16 mouse cellular contexts compared by ENCODE assay signal in the genomic region with DNA sequence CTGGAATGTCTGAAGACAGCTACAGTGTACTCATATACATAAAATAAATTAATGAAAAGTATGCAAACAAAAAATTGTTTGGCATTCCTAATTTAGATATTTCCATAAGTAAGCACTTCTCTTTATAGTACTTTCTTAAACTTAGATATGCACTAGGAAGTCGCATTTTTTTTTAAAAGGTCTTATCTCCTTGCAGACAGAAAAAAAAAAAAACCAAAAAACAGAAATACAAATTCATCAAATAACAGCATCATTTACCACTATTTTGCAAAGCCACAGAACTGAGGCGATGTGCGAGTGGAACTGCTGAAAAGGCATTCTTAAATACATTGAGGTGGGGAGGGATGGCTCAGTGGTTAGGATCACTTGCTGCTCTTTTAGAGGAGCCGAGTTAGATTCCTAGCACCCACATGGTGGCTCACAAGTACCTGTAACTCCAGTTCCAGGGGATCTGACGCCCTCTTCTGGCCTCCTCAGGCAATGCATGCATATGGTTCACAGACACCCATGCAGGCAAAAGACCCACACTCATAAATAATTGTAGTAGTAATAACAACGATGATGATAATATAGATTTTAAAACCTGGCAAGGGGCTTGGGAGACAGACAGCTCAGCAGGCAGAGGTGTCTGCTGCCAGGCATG. TPM values are rescaled to one million over a fixed set of nuclear protein-coding genes. Genes with fewer than 3 reads are reported as not detected.
A peak's percentile ranks its signal among the peaks of the same experiment; 100 is the strongest.
DNase-seq lines count a peak whose midpoint lies in the region; ATAC-seq and TF ChIP-seq lines count a peak whose summit lies in the region.
"Had no signal": no experiment of that assay in that cellular context is flagged by ENCODE, and none has a peak within 500 bp of the region (broad histone marks: within the 10 kb centered on the region; RNA-seq: fewer than 3 reads in every experiment).

No protein-coding gene starts in this region.

- H3K9ac ChIP-seq in lung, postnatal 0 days (replicated peaks; ENCODE audit: low read depth), result no peak overlapping the region
- H3K9ac ChIP-seq: forebrain, postnatal 0 days; kidney, embryonic 15.5 days; midbrain, embryonic 15.5 days had no signal

- 82% methylated on average over 6 of the region's 6 CpGs for WGBS in lung, postnatal 0 days

- peak; percentile 54 for DNase-seq in heart, adult 11 months
- no peak for DNase-seq in heart, adult 18-20 months
- no peak for DNase-seq in lung, postnatal 0 days (ENCODE audit: low spot score)
- no peak for DNase-seq in lung, postnatal 4 days
- DNase-seq in R1 (ENCODE audit: low read depth, low spot score), result peak; percentile 62
- no peak for DNase-seq in cerebellum, adult 8-10 months
- no peak for DNase-seq in left cerebral cortex, adult 2 months (ENCODE audit: extremely low spot score in 1 of 2, low spot score in 2 of 2)
- DNase-seq: adrenal gland, postnatal 25 days; cerebellum, adult 9-11 months; forebrain, postnatal 0 days; lung, adult 2 months; spleen, adult 18-20 months had no signal

- no peak for TF ChIP-seq EP300 in lung, postnatal 0 days (IDR thresholded peaks at IDR 0.05)

- no peaks in the 10 kb centered on the region for H3K9me3 ChIP-seq in lung, postnatal 0 days (ENCODE audit: low read length)
- H3K9me3 ChIP-seq: kidney, embryonic 15.5 days; limb, embryonic 10.5 days; midbrain, embryonic 15.5 days had no signal

- H3K4me3 ChIP-seq in lung, postnatal 0 days (ENCODE audit: low read depth, low read length), result no peak overlapping the region
- no peak overlapping the region for H3K4me3 ChIP-seq in left cerebral cortex, adult 2 months
- H3K4me3 ChIP-seq: kidney, embryonic 15.5 days; limb, embryonic 10.5 days; midbrain, embryonic 15.5 days had no signal

- H3K27ac ChIP-seq in lung, postnatal 0 days (ENCODE audit: low read length), result no peak overlapping the region
- no peak overlapping the region for H3K27ac ChIP-seq in left cerebral cortex, adult 2 months
- H3K27ac ChIP-seq: kidney, embryonic 15.5 days; limb, embryonic 10.5 days; midbrain, embryonic 15.5 days had no signal

- no peaks in the 10 kb centered on the region for H3K4me1 ChIP-seq in lung, postnatal 0 days (ENCODE audit: insufficient read depth, low read depth, low read length)
- H3K4me1 ChIP-seq: midbrain, embryonic 15.5 days had no signal

- no peak overlapping the region for H3K4me2 ChIP-seq in lung, postnatal 0 days (replicated peaks; ENCODE audit: low read depth, low read length)
- H3K4me2 ChIP-seq: kidney, embryonic 15.5 days; midbrain, embryonic 15.5 days had no signal

- H3K36me3 ChIP-seq in lung, postnatal 0 days (ENCODE audit: insufficient read depth, low read length), result no peaks in the 10 kb centered on the region
- H3K36me3 ChIP-seq: kidney, embryonic 15.5 days had no signal

- no peaks in the 10 kb centered on the region for H3K27me3 ChIP-seq in lung, postnatal 0 days (replicated peaks; ENCODE audit: insufficient read depth, low read length)
- H3K27me3 ChIP-seq: kidney, embryonic 15.5 days; midbrain, embryonic 15.5 days had no signal

- TF ChIP-seq CTCF in lung, postnatal 0 days (IDR thresholded peaks at IDR 0.05), result 0 out of 2 replicates have a peak, but pooled peaks have one; percentile 16
- TF ChIP-seq CTCF in left cerebral cortex, adult 2 months (IDR thresholded peaks at IDR 0.05), result no peak; the same call in none of the 2 replicates

- intact Hi-C loops in left cerebral cortex, adult 2 months (cut with DNase I), result no loop called here

- no peak for ATAC-seq in lung, postnatal 0 days
- ATAC-seq: activated CD4-positive, CD25-positive, alpha-beta regulatory T cell, adult 4 months; forebrain, postnatal 0 days; midbrain, embryonic 15.5 days had no signal

RNA-seq across cellular contexts. Expression of gene Uso1, which starts 7.6 kb away (rescaled TPM):
- total RNA-seq in heart, adult 18-20 months (2021), result 10 to 100 TPM; 43.5 to 43.7 TPM
- polyA plus RNA-seq in lung, postnatal 0 days (2015; fragmentation: Nextera tagmentation; extraction: Ambion mirVana), result 28.8 and 31.7 TPM in 2 replicates
- 10 to 100 TPM; 79.1 to 84.0 TPM for total RNA-seq in left cerebral cortex, adult 2 months (2021)

RNA-seq across cellular contexts. Expression of gene G3bp2, which starts 46.6 kb away (rescaled TPM):
- total RNA-seq in heart, adult 18-20 months (2021), result 10 to 100 TPM; 59.4 to 66.1 TPM
- polyA plus RNA-seq in lung, postnatal 0 days (2015; fragmentation: Nextera tagmentation; extraction: Ambion mirVana), result 95.2 and 102 TPM in 2 replicates
- total RNA-seq in left cerebral cortex, adult 2 months (2021), result 100 to 1,000 TPM; 228 to 236 TPM

Comparison
In these comparisons a context has a peak if more than half of its experiments do, and no peak if none do; other contexts are left out.
1. DNase-seq: peak in heart, adult 11 months (single experiment) and R1 (single experiment); none in heart, adult 18-20 months (0 of 2), lung, postnatal 0 days (single experiment), lung, postnatal 4 days (0 of 2), cerebellum, adult 8-10 months (single experiment) and left cerebral cortex, adult 2 months (0 of 2).